Mouse (Mus musculus): ENCODE results near the gene Fam173a. TPM values are rescaled to one million over a fixed set of nuclear protein-coding genes. Genes with fewer than 3 reads are reported as not detected.

The Fam173a gene
- polyA plus RNA-seq, 1 experiment from 2014 or later = 89.0 TPM

DNA sequence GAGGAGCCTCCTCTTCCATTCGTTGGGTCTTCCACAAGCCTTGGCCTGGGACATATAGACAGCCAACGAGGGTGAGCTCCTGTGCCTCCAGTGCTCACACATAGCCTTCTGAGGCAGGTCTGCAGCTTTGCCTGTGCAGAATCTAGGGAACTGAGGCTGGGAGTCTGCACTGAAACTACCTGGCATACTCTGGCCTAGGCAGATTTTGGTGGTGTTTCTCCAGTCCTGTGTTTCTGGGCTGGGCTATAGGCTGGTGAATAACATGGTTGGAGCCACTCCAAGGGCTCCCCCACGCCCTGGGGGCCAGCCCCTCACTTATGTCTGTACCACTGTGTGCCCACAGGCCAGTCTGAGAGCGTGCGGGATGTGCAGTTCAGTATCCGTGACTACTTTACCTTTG is 32.6 kb upstream of the Fam173a start:
- Histone ChIP-seq H3K9ac (replicated peaks; ENCODE audit: low read length) (no peak overlapping the region), H3K27ac (replicated peaks; ENCODE audit: low read depth, low read length) (no peak overlapping the region), H3K4me1 (ENCODE audit: control insufficient read depth, insufficient read depth, low read length) (peaks cover 29% of the 10 kb centered on the region), H3K4me3 (replicated peaks; ENCODE audit: low read depth, low read length) (no peak overlapping the region), H3K9me3 (ENCODE audit: control insufficient read depth, low read length) (no peaks in the 10 kb centered on the region), H3K4me2 (ENCODE audit: low read length) (peak overlapping the region; percentile 97), H3K36me3 (ENCODE audit: control insufficient read depth, insufficient read depth, low read length) (peaks cover 32% of the 10 kb centered on the region), H3K27me3 (ENCODE audit: control insufficient read depth, insufficient read depth, low read length) (no peaks in the 10 kb centered on the region)
- DNase-seq (no peak), ATAC-seq (ENCODE audit: low FRiP score, low TSS enrichment) (no peak)
- 86% methylated on average over 6 of the region's 6 CpGs for WGBS

GRCm38 (mm10) chr17:25824362-25825142 is 31.9 kb upstream of the Fam173a start:
- H3K9me3 ChIP-seq (ENCODE audit: control insufficient read depth, low read length) = no peaks in the 10 kb centered on the region
- ATAC-seq (ENCODE audit: low FRiP score, low TSS enrichment) = no peak
- peaks cover 23% of the 10 kb centered on the region for H3K4me1 ChIP-seq (ENCODE audit: control insufficient read depth, insufficient read depth, low read length)
- H3K27me3 ChIP-seq (ENCODE audit: control insufficient read depth, insufficient read depth, low read length) = no peaks in the 10 kb centered on the region
- peak overlapping the region; percentile 59 for H3K4me3 ChIP-seq (replicated peaks; ENCODE audit: low read depth, low read length)
- H3K27ac ChIP-seq (replicated peaks; ENCODE audit: low read depth, low read length) = no peak overlapping the region
- no peak for DNase-seq
- H3K36me3 ChIP-seq (ENCODE audit: control insufficient read depth, insufficient read depth, low read length) = peaks cover 32% of the 10 kb centered on the region
- WGBS = 73% methylated on average over 17 of the region's 17 CpGs
- peak overlapping the region; percentile 97 for H3K4me2 ChIP-seq (ENCODE audit: low read length)
- peak overlapping the region; percentile 72 for H3K9ac ChIP-seq (replicated peaks; ENCODE audit: low read length)

DNA sequence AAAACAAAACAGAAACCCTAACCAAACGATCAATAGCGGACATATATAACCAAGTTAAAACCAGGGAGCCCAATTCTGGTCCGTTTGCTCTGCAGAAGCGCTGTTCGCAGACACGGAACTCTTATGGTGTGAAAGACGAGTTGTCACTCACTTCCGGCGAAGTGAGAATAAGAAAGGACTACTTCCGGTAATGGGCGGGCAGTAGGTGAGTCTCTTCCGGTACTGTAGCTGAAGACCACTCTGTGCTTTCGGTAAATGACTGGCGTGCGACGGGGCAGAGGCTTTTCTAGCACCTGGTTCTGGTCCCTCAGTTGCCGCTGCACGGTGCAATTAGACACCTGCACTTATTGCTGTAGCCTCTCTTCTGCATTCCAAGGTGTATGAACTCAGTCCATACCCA is 30.8 kb upstream of the Fam173a start, which contains the start of gene Wdr24:
Gene Wdr24, plus strand, starts transcription at position 176 of the 400 bp plus-strand sequence.
- WGBS = under 1% methylated on average over 18 of the region's 18 CpGs
- Histone ChIP-seq H3K4me2 (ENCODE audit: low read length) (peak within 1 kb of the TSS; percentile 97), H3K9ac (replicated peaks; ENCODE audit: low read length) (peak within 1 kb of the TSS; percentile 72), H3K27ac (replicated peaks; ENCODE audit: low read depth, low read length) (peak within 1 kb of the TSS; percentile 72), H3K4me3 (replicated peaks; ENCODE audit: low read depth, low read length) (peak within 1 kb of the TSS; percentile 59), H3K9me3 (ENCODE audit: control insufficient read depth, low read length) (no peaks in the 10 kb centered on the region), H3K4me1 (ENCODE audit: control insufficient read depth, insufficient read depth, low read length) (peaks cover 21% of the 10 kb centered on the region), H3K36me3 (ENCODE audit: control insufficient read depth, insufficient read depth, low read length) (peaks cover 38% of the 10 kb centered on the region), H3K27me3 (ENCODE audit: control insufficient read depth, insufficient read depth, low read length) (peaks cover 1% of the 10 kb centered on the region; the same call in 1 of the 2 replicates)
- peak; percentile 66; the same call in 1 of the 2 replicates for ATAC-seq (ENCODE audit: low FRiP score, low TSS enrichment)
- DNase-seq = peak; percentile 94

DNA sequence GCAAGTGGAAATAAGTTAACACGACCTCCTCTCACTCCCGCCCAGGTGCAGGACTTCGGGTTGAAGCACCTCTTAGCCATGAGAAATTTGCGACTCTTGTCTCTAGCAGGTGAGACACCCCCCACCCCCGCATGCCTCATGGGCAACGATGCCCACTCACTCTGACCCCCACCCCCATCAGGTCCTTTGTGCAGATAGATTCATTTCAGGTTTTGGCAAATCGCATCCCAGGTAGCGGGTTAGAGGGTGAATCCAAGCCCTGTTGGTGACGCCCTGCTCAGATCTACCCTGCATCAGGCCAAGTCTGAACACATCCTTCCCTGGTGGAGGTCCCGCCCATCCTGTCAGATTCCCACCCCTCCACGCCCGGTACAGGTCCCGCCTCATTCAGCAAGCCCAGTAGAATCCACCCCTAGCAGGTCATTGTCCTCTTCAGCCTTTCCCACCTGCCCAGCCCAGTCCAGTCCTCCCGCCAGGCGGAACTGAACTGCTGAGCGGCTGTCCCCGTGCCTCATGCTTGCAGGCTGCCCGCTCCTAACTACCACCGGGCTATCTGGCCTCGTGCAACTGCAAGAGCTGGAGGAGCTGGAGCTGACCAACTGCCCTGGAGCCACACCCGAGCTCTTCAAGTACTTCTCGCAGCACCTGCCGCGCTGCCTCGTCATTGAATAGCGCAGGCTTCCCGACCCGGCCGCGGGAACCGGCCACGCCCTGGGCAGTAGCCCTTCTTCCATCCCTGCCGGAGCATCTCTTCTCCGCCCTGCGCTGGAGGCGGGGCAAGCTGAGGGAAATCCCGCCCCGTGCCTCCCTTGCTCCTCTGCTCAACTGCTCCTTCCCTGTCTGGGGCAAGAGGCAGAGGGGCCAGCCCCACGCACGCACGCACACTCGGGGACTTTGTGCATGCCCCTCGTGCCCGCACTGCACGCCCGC is 26.4 kb upstream of the Fam173a start:
- Histone ChIP-seq H3K9ac (replicated peaks; ENCODE audit: low read length) (no peak overlapping the region), H3K4me2 (ENCODE audit: low read length) (no peak overlapping the region), H3K27me3 (ENCODE audit: control insufficient read depth, insufficient read depth, low read length) (peaks cover 10% of the 10 kb centered on the region), H3K4me1 (ENCODE audit: control insufficient read depth, insufficient read depth, low read length) (peaks cover 7% of the 10 kb centered on the region), H3K27ac (replicated peaks; ENCODE audit: low read depth, low read length) (no peak overlapping the region), H3K36me3 (ENCODE audit: control insufficient read depth, insufficient read depth, low read length) (peaks cover 38% of the 10 kb centered on the region), H3K9me3 (ENCODE audit: control insufficient read depth, low read length) (no peaks in the 10 kb centered on the region), H3K4me3 (replicated peaks; ENCODE audit: low read depth, low read length) (no peak overlapping the region)
- 10% methylated on average over 45 of the region's 46 CpGs for WGBS
- no peak for ATAC-seq (ENCODE audit: low FRiP score, low TSS enrichment)
- DNase-seq = no peak

DNA sequence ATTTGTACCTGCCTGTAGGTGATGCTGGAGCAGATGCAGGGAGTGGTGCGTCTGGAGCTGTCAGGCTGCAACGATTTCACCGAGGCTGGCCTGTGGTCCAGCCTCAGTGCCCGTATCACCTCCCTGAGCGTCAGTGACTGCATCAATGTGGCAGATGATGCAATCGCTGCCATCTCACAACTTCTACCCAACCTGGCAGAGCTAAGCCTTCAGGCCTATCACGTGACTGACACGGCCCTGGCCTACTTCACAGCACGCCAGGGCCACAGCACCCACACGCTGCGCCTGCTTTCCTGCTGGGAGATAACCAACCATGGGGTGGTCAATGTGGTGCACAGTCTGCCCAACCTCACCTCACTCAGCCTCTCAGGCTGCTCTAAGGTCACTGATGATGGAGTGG is 25.0 kb upstream of the Fam173a start:
- Histone ChIP-seq H3K27ac (replicated peaks; ENCODE audit: low read depth, low read length) (no peak overlapping the region), H3K4me1 (ENCODE audit: control insufficient read depth, insufficient read depth, low read length) (peaks cover 10% of the 10 kb centered on the region), H3K9ac (replicated peaks; ENCODE audit: low read length) (no peak overlapping the region), H3K9me3 (ENCODE audit: control insufficient read depth, low read length) (no peaks in the 10 kb centered on the region), H3K4me3 (replicated peaks; ENCODE audit: low read depth, low read length) (no peak overlapping the region), H3K27me3 (ENCODE audit: control insufficient read depth, insufficient read depth, low read length) (peaks cover 10% of the 10 kb centered on the region), H3K36me3 (ENCODE audit: control insufficient read depth, insufficient read depth, low read length) (peaks cover 38% of the 10 kb centered on the region), H3K4me2 (ENCODE audit: low read length) (no peak overlapping the region)
- WGBS = 93% methylated on average over 11 of the region's 11 CpGs
- DNase-seq (no peak), ATAC-seq (ENCODE audit: low FRiP score, low TSS enrichment) (no peak)

GRCm38 (mm10) chr17:25813471-25813870 is 20.8 kb upstream of the Fam173a start:
- DNase-seq (peak; percentile 78), ATAC-seq (ENCODE audit: low FRiP score, low TSS enrichment) (no peak)
- H3K27me3 ChIP-seq (ENCODE audit: control insufficient read depth, insufficient read depth, low read length) = peaks cover 9% of the 10 kb centered on the region
- no peak overlapping the region for H3K27ac ChIP-seq (replicated peaks; ENCODE audit: low read depth, low read length)
- 3% methylated on average over 20 of the region's 20 CpGs for WGBS
- H3K4me2 ChIP-seq (ENCODE audit: low read length) = peak overlapping the region; percentile 41
- peaks cover 22% of the 10 kb centered on the region for H3K36me3 ChIP-seq (ENCODE audit: control insufficient read depth, insufficient read depth, low read length)
- no peaks in the 10 kb centered on the region for H3K9me3 ChIP-seq (ENCODE audit: control insufficient read depth, low read length)
- H3K4me1 ChIP-seq (ENCODE audit: control insufficient read depth, insufficient read depth, low read length) = peaks cover 34% of the 10 kb centered on the region
- H3K4me3 ChIP-seq (replicated peaks; ENCODE audit: low read depth, low read length) = 0 out of 2 replicates have a peak overlapping the region, but pooled peaks have one; percentile 10
- peak overlapping the region; percentile 42; the same call in 1 of the 2 replicates for H3K9ac ChIP-seq (replicated peaks; ENCODE audit: low read length)

- no peaks in the 10 kb centered on the region for H3K27me3 ChIP-seq (ENCODE audit: control insufficient read depth, insufficient read depth, low read length)
- DNase-seq (no peak), ATAC-seq (ENCODE audit: low FRiP score, low TSS enrichment) (no peak)
- H3K36me3 ChIP-seq (ENCODE audit: control insufficient read depth, insufficient read depth, low read length) = no peaks in the 10 kb centered on the region
- no peak overlapping the region for H3K27ac ChIP-seq (replicated peaks; ENCODE audit: low read depth, low read length)
- H3K9ac ChIP-seq (replicated peaks; ENCODE audit: low read length) = 0 out of 2 replicates have a peak overlapping the region, but pooled peaks have one; percentile 16
- 72% methylated on average over 4 of the region's 4 CpGs for WGBS
- H3K9me3 ChIP-seq (ENCODE audit: control insufficient read depth, low read length) = no peaks in the 10 kb centered on the region
- H3K4me2 ChIP-seq (ENCODE audit: low read length) = peak overlapping the region; percentile 95
- H3K4me3 ChIP-seq (replicated peaks; ENCODE audit: low read depth, low read length) = peak overlapping the region; percentile 86; the same call in 1 of the 2 replicates
- peaks cover 41% of the 10 kb centered on the region for H3K4me1 ChIP-seq (ENCODE audit: control insufficient read depth, insufficient read depth, low read length)
These were observed 18.2 kb upstream of the Fam173a start for GRCm38 (mm10) chr17:25810890-25811289.

DNA sequence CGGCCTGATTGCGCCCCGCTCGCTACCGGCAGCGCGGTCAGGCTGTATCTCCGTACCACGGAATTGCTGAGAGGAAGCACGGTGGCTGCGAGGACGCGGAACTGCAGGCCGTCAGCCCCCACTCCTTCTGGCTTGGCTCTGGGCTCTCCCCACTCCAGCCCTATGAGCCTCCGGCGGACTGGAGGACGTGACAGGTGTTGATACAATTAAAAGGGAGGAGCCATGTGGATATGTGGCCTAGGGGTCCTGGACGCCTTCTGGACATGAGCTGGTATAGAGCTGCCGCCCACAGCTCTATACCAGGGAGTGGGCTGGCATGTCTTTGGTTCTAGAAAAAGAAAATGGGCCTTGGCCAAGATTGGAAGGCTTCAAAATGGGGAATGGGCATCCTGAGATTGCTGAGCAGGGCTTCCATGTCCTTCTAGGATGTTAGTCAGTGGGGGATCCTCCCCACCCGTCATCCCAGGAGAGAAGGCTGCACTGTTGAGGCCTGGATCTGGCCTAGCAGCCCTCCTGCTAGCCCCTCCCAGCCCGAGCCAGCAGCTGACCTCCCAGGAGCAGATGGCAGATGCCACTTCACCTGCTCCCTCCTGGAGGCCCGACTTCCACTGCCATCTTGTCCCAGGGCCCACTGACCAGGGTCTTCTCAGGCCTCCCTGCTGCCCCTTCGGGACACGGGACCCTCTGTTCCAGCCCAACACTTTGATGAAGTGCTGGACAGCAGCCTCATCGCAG is 17.1 kb upstream of the Fam173a start:
- peak overlapping the region; percentile 95 for H3K4me2 ChIP-seq (ENCODE audit: low read length)
- DNase-seq (no peak), ATAC-seq (ENCODE audit: low FRiP score, low TSS enrichment) (peak; percentile 35)
- H3K4me3 ChIP-seq (replicated peaks; ENCODE audit: low read depth, low read length) = peak overlapping the region; percentile 86
- no peaks in the 10 kb centered on the region for H3K9me3 ChIP-seq (ENCODE audit: control insufficient read depth, low read length)
- peaks cover 41% of the 10 kb centered on the region for H3K4me1 ChIP-seq (ENCODE audit: control insufficient read depth, insufficient read depth, low read length)
- WGBS = 5% methylated on average over 25 of the region's 25 CpGs
- no peaks in the 10 kb centered on the region for H3K27me3 ChIP-seq (ENCODE audit: control insufficient read depth, insufficient read depth, low read length)
- H3K9ac ChIP-seq (replicated peaks; ENCODE audit: low read length) = peak overlapping the region; percentile 96
- no peaks in the 10 kb centered on the region for H3K36me3 ChIP-seq (ENCODE audit: control insufficient read depth, insufficient read depth, low read length)
- peak overlapping the region; percentile 99 for H3K27ac ChIP-seq (replicated peaks; ENCODE audit: low read depth, low read length)
